Mouse (Mus musculus) 3134 (cell line): ENCODE measurements around the gene D230025D16Rik.

Source experiments
- DNase-seq: peaks from one replicate; pipeline ENCODE4 v3.0.0-alpha.2; 2011; ENCODE audit warnings: low spot score; ENCODE audit not compliant: insufficient read length; ENCODE audit errors: extremely low read depth

Gene D230025D16Rik

DNA sequence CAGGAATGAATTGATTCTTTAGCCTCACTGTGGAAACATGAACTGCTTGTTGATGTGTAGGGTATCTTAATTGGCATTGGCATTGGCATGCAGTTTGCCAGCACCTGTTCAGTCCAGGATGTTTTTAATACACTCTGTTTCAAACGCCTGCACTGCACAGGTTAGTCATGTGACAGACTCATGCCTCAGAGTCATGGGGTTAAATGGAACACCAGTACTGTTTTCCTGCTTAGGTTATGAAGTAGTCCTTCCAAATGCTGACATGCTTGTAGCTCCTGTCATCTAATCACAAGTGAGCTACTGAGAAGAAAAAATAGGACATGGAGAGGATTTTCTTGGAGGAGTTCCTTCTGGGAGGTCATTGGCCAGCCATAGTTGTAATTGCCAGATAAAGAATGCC is 10.3 kb downstream of the D230025D16Rik start:
- no peak for DNase-seq

DNA sequence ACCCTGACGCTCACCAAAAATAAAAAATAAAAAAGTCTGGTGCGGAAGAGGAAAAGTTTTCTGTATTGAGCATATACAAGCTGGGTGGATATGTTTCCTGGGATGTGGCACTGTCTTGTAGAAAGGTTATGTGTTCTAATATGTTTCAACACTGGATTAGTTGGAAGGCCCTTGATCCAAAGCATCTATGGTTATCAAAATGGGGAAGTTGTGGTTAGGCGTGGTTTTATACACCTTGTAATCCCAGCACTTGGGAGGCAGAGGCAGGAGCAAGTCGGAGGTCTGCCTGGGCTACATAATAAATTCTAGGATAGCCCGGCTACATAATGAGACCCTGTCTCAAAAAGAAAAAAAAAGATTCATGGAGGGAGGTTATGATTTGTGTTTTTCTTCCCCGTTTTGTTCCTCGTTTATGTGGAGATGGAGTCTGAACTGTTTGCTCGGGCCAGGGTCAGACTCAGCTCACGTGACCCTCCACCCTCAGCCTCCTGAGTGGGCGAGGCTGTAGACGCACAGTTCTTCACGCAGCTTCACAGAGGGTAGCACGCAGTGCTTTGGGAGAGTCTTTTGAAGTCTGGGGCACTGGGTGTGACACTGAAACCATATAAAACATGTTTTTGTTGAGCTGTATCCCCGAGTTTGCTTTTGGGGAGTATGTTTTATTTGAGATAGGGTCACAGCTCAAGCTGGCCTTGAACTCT is 12.6 kb downstream of the D230025D16Rik start:
- no peak for DNase-seq

DNA sequence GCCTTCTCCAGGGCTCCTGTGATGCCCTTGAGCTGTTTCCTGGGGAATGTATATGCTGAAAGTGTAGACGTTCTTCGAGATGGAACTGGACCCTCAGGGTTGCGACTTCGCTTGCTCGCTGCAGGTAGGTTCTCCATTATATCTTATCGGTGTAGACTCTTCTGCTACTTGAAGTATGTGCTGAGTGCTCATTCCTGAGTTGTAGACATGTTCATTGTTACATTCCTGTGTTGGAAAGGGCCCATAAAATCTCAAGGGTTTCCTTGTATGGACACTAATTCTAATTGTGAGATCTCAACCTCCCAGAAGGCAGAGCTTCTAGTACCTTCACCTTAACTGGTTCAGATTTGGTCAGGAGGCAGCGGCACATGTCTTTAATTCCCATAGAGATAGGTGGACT is 16.1 kb downstream of the D230025D16Rik start:
- DNase-seq, result no peak

DNA sequence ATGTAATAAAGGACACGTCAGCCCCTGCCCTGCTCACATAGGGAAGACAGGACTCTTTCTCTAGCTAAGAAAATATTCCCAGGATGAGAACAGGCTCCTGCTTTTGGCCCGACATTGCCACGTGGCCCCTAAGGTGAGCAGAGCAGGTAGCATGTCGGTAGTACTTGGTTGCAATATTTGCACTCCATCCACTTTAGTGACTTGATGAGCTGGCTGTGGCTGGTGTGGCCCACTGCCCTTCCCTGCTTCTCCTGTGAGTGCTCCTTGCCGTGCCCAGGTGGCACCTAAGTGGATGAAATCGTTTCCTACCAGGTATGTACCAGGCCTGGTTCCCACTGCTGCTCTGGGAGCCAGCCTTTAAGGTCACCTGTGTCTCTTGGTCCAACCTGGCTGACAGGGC is 27.0 kb downstream of the D230025D16Rik start:
- DNase-seq, result no peak

DNA sequence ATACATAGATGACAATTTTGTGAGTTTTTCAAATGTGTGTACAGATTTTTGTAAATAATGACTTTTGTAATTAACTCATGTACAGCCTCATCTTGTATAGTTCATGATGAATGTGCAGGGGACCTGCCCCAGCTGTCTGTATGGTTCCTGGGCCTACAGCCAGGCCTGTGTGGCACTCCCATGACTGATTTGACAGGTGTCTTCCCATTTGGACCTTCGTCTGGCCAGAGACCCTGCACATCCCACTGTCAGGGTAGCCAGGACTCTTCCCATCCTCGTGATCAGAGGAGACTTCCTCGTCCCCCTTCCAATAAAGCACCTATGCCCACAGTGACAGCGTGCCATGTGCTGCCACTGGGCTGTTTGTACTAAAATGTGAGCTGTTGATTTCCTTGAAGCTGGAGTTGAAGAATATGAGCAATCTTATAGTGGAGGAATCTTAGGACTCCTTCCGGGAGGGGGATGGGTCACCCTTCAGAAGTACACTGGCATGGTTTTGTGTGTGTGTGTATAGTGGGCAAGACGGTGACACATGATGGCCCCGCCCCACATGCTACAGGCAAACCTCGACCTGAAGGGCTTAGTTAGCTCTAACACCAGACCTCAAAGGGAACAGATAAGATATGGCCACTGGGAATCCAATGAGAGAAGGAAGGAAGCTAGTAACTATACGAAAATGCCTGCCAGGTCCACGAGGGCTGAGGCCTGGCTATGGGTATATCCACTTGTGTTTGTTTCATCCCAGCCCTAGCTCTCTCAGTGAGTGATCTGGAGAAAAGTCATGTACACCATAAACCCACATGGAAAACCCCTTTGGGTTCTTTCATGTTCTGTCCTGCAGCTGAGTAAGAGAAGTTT is 28.0 kb downstream of the D230025D16Rik start:
- no peak for DNase-seq

DNA sequence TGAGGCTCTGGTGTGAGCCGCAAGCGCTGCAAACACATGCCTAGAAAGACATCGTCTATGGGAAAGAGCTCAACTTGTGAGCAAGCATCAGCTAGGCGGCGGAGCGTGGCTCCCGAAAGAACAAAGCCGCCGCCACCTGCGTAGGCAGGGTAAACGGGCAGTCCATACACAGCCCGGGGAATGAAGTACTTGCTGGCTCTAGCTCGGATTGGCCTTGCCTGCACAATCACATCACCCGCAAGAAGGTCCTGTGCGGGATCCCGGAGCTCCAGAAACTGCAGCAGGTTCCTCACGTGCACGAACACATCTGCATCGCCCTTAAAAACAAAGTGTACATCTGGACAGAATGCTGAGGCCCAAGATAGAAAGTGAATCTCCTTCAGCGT is 28.8 kb downstream of the D230025D16Rik start:
- no peak for DNase-seq

DNA sequence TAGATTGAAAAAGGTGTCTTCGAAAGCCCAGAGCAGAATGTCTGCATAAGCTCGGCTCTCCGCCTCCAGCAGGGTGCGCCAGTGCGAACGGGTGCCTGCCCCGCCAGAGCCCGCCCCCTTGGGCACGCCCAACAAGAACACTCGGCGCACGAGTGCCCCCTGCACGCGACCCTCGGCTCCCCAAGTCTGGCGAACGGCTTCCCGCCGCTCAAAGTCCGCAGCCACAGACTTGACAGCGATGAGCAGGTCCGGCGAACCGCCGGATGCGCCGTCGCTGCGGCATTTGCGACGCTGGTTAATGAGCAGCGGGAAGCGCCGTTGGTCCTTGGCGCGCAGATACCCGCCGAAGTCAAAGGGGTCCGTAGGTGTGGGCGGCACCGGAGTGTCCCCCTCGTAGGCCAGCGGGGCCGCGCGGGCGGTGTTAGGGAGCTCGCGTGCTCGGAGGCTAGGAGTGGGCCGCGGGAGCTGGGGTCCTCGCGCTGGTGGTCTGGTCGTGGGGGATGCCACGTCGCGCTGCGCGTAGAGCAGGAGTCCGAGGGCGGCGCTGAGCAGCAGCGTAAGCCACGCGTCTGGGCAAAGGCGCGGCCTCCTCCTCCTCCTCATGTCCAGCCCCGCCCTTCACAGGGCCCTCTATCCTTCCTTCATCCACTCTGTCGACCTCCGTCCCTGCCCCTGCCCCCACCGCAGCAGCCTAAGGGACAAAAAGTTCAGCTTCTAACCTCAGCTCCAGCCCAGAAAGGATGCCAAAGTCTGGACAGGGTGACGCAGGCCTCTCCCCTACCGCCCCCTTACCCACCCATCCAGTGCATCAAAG is 29.4 kb downstream of the D230025D16Rik start:
- no peak for DNase-seq

DNA sequence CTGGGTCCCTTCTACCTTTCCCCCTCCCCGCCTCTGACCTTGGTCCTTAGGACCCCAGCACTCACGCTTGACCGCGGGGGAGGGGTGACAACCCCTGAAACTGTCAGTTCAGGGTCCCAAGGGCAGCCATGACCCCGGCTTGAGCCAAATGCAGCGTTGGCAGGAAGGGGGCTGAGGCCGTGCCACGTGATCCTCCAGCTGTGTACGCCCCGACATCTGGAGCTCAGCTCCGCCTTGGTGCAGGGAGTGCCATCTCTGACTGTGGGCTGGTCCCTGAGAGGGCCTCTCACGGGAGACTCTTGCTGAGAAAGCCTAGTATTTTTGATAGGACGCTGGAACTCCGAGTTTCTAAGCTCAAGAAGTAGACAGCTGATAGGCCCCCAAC is 30.0 kb downstream of the D230025D16Rik start, which contains the start of gene B3gnt9:
Gene B3gnt9, minus strand, starts transcription at position 188 of the 385 bp plus-strand sequence.
- no peak for DNase-seq

DNA sequence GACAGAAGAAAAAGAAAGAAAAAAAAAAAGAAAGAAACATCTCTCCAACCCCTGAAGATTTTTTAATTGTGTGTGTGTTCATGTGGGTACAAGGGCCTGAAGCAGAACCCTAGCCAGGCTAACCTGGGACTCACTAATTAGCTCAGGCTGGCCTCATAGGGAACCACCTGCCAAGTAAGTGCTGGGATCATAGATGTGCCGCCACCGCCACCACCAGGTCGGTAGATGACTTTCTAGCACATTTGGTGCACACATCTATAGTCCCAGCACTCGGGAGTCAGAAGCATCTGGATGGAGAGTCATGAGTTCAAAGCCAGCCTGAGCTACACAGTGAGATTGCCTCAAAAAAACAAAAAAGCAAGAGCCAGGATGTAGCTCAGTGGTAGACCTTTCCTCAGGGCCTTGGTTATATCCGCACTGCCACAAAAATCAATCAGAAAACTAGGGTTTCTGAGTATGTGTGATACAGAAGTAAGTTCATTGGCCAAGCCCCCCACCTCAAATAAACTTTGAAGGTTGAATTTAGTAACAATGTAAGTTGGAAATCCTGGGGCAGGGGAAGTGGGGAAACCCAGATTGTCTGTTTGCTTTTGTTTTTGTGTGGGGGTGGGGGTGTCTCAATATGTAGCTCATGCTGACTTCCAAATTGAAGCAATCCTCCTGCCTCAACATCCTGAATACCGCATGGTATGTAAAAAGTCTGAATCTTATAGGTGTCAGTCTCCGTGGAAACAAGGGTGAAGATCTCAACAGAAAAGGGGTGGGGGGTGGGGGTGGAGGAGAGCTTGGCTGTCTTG is 32.6 kb downstream of the D230025D16Rik start:
- DNase-seq, result no peak

DNA sequence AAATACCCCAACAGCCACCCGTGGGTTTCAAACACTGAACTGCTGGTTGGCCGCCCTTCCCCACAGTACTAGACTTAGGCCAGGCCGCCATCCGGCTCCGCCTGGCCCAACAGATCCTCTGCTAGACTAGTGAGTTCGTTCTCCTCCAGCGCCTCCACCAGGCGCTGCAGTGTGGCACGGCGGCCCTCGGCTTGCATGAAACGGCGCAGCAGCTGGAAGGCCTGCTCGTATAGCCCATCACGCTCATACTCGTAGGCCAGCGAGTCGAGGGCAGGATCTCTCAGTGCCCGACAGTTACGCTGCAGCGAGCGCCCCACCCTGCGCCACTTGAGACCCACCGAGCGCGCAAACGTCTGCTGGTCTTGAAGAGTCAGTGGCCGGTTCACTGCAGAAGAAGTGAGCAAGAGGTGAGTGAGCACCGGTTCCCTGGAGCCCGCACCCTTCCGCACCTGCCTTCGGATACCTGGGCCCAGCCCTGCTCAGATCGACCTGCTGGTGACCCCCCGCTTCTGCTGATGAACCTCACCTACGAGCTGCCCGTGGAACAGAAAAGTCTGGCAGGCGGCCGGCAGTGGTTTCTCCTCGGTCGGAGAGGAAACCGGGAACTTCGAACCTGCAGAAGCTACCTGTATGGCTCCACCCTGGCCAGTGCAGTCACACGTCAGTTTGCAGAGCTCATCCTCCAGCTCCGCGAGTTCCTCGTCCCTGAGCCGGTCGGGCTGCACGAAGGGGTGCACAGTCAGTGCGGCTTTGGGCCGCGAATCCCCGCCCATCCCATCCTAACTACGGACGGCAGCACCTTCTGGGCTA is 34.2 kb downstream of the D230025D16Rik start:
- no peak for DNase-seq

DNA sequence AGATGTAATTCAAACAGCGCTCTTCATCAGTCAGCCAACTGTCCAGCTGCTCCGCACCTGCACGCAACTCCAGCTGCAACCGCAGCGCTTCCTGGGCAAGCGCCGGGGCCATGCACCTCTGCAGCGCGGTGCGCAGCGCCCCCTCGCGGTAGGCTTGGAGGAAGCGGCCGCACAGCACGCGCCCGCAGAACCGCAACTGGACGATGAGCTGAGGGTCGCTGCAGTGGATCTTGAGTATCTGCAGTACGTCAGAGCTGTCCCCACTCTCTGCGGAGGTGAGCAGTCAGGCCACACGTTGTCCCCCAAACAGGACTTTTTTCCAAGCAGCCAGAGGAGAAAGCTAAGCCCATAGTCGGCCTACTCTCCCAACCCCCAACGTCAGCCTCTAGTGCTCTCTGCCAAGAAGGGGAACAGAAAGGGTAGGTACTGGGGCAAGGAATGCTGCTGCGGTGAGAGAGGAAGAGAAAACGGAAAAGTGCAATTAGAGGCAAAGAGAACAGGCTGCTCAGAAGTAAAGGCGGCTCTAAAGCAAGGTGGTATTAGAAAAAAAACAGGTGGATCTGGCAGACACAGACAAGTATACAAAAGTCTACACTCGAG is 34.9 kb downstream of the D230025D16Rik start:
- no peak for DNase-seq

DNA sequence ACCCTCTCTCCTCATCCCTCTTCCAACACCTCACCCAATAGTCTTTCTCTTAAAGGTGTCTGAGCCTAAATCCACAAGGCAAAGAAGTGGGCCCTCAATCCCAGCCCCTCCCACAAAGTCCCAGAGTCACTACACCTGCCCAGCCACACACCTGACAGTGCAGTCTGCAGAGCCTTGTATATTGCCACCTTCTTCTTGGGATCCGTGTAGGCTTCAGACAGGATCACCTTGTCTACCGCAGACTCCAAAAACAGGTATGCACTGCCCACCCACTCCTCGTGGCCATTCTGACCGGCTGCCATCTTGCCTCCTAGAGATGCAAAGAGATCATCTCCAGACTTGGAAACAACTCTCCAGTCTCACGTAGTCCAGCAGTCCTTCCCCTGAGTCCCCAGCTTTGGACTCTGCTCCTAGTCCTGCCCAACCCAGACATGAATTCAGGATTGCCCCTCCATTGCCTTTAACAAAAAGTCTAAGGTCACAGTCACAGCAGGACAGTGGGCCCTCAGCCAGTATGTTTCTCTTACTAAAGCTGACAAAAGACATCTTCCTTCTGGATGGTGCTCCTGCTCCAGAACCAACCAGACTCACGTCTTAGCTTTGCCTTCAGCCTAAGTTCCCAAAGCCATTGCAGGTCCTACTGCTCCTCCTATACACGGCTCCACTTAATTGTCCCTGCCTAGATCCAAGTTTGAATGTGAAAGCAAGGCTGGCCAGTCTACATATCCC is 35.6 kb downstream of the D230025D16Rik start:
- DNase-seq, result no peak

DNA sequence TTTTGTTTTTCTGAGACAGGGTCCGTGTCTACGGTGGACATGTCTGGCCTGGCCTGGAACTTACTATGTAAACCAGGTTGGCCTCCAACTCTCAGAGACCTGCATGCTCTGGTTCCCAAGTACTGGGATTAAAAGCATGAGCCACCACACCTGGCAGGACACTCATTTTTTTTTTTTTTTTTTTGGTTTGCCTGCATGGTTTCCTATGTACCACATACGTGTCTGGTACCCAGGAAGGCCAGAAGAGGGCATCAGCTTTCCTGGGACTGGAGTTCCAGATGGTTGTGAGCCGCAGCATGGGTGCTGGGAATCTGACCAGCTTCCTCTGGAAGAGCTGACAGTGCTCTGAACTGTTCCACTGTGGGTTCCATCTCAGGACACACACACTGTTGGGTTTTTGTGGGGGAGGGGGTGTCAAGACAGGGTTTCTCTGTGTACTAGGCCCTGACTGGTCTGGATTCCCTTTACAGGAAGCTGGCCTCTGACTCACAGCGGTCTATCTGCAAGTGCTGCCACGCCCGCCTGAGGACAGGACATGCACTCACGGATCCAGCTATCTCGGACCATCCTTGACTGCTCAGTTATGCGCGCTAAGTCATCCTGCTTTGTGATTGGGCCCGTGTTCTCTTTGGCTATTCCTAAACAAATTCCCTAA is 36.5 kb downstream of the D230025D16Rik start:
- no peak for DNase-seq

DNA sequence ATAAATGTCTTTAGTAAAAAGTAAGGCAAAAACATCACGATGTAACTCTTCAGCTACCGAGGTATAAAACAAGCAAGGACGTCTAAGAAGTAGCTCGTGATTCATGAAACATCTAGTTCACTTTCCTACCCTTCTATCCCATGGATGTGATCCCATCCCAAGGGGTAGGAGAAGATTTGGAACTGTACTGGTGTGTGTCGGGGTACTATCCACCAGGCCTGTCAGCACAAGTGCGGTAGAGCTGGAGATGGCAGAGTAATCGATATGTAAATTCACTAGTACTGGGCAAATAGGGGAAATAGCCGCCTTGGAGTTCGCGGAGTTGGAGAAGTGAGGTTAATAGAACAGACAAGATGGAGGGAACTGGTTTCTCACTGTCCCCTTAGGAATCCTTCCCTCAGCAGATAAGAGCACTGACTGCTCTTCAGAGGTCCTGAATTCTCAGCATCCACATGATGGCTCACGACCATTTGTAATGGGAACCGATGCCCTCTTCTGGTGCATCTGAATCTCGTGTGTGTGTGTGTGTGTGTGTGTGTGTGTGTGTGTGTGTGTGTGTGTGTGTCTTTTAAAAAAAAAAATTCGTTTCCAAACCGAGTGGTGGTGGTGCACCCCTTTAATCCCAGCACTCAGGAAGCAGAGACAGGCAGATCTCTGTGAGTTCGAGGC is 38.4 kb downstream of the D230025D16Rik start:
- no peak for DNase-seq

DNA sequence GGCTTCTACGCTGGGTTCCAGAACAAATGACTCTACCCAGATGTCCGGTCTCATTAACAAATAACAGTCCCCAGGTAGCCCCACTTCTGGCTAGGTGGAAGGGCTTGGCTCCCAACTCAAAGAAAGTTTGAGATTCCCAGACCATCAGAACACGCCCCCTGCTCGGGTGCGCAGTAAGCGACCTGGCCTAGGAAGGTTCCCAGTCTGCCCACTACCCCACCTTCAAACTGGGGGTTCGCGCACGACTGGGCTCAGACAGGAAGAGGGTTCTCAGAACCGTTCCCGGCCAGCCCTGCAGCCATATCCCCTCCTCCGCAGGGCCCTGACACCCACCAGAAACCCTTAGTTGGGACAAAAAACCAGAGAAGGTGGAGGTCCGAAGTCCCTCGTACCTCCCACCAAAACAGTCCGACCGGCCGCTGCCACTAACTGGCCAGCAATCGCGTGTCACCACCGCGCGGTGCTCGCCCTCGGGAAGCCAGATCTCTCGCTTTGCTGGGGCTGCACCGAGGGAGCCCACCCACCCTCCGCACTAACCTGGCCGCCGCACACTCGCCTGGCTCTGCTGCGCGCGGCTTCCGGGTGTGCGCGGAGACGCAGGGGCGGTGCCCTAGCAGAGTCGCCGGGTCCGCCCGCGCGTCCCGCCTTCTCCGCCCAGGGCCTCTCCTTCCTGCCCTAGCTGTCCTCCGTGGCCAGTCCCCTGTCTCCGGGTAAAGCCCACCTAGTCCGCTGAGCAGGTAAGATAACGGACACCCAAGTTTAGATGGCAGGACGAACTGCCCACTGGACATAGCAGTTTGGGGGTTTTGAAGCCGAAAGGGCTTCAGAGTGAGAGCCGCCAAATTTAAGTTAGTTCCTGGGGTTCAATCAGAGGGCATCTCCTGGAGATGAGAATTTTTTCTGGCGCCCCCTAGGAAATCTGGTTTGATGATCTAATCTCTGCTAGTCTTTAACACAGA is 39.4 kb downstream of the D230025D16Rik start, which contains the start of the genes Tradd and Fbxl8:
Gene Tradd, minus strand, starts transcription at position 586 of the 959 bp plus-strand sequence.
Gene Fbxl8, plus strand, starts transcription at position 625 of the 959 bp plus-strand sequence.
- peak; percentile 82 for DNase-seq

DNA sequence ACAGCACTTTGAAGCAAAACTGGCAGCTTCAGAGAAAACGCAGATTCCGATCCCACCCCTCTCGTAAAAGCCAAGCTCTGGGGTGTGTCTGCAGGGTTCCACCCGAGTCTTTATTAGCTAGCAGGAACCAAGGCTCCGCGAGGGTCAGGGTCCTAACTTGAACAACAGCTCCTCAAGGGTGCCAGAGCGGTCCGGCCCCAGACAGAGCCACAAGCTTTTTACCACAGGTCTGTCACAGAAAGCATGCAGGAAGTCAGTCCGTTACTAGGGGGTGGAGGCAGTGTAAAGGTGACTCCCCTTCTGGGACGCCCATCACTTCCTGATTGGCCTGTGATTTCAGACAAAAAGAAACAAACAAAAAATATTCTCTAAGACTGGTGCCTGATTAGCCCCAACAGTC is 40.2 kb downstream of the D230025D16Rik start:
- DNase-seq, result peak; percentile 55
